Mouse (Mus musculus): ENCODE data around the gene Tpsb2.

DNA sequence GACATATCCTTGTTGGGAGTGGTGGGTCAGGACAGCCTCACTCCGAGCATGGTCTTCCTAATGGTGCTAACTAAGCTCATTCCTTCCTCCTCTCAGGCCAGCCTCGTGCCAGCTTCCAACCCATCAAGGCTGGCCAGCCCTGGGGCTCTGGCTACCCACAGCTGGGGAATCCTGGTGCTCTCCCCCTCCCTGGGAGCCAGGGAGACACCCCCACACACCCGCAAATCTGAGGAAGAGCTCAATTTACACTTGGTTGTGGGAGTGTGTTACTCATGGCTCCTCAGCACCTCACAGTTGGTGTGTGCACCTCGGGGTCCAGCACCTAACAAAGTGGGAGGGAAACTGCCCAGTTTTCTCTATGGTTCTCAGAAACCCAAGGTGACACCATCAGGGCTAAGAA lies 45.1 kb downstream of the Tpsb2 start:
- TF ChIP-seq CTCF (IDR thresholded peaks at IDR 0.05; ENCODE audit: extremely low read depth, insufficient read depth, insufficient read length, insufficient replicate concordance) (no peak), POLR2A (IDR thresholded peaks at IDR 0.05; ENCODE audit: low read depth, low read length) (no peak)

Data from spleen, adult 2 months (tissue).